Mouse (Mus musculus) heart, adult 9 months (tissue): ENCODE measurements at regions not wholly inside any gene's neighbourhood (a gene's known extent, or its start where the extent isn't known, plus 50 kb on each side); places are given as distances from the start of the nearest gene placed in this dataset.
"Not testable (repeated sequence)": the region's sequence is repeated elsewhere in the genome, so short reads cannot be mapped to it uniquely, and the experiment has no call there.

Experiments
- DNase-seq, 2 experiments: peaks; one replicate each; pipeline ENCODE4 v3.0.0; 2022; ENCODE audit warnings: low spot score in 2 of 2

DNA sequence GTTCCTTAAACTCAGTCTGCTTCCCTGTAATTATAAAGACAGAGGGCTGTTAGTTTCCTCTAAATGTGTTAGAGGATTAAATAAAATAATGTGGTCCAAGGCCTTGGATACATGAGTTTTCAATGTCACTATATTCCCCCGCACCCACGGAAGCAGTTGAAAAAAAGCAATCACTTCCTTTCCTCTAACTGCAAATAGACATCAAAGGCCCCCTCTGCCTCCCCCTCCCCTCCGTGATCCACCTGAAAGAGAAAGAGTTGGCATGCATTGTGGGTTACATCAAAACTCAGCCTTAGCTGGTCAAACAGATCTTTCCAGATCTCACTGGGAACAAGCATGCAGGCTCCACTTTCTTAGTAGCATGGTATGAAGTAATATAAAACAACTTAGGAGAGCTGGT, 479.2 kb downstream of the Tns1 start:
- peak; percentile 13 to 36 for DNase-seq

DNA sequence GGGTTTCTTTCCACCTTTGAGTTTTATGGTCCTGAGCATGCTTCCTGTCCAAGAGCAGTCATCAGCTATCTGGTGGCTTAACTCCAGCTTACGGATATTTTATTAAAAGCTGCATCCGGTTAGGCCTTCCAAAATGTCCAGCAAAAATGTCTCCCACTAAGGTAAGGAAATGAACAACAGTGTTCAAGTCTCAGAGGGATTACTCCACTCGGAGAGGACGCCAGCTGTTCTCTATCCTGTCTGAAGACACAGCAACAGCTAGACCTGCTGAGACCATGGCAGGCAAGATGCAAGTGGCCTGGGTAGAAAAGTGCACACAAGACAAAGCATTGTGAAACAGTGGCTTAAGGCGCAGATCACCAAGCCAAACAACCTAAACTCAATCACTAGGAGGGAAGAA, 479.9 kb downstream of the Tns1 start:
- peak; percentile 59 to 83 for DNase-seq

DNA sequence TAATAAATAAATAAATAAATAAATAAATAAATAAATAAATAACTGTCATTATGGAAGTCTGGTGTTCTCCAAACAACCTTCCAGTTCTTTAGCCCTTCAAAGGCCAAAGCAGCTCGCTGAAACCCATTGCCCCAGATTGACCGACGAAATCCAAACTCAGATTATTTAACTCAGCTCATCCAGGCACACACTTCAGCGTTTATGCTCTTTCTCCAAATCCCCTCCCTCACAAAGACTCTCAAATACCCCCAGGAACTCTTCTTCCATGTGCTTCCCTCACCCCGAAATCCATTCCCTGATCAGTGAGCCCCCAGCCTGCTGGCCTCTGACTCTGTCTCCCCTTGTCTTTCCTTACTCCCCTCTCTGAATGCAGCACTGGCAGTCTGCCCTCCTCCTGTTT, 480.8 kb downstream of the Tns1 start:
- no peak for DNase-seq

GRCm38 (mm10) chr1:73642691-73643109, 481.5 kb downstream of the Tns1 start:
- DNase-seq, result no peak

DNA sequence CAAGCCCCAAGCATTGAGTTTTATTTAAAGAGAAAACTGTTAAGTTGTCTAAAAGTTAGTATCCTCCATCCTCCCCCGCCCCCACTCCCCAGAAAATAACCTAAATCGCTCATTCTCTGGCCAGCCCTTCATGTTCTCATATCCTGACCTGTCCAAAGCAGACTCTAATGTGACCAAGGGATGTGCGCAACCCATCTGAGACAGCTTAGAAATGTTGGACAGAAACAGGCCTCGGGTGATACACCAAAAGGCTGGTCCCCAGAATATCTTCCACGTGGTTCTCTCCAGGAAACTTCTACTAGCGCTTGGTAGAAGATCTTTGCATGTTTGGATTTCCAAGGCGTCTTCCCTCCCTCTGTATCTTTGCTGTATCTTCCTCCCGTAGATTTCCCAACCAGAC, 482.8 kb downstream of the Tns1 start:
- DNase-seq, result no peak

DNA sequence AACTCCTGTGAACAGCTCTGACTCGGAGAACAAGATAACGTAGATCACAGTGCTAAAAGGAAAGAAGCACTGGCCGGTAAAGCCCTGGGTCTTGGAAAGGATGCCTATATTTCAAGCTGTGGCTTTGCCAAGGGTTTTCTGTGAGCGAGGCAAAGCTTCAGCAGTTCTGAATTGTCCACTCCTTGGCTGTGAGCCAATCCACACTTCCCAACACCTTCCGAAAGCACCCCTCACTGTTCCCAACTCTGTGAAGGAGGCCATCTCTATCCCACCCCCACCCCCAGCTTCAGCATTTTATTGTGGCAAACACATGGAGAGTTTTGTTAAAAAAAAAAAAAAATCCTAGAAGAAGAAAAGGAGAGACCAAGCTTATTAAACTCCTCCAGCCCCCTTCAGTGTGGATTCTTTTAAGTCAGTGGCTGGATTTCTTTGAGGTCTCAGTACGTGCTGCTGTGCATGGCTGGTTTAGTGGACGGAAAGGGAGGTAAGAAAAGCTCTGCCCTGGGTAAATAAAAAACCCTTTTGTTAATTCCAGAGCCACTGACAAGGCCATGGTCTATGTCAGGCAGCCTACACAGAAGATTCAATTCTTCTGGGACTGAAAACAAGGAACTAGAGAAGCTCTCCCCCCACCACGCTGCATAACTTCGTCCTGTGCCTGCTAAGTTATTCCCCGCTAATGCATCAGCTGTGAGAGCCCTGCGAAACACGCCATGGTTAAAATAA, 483.4 kb downstream of the Tns1 start:
- no peak for DNase-seq

- no peak for DNase-seq
These were observed 488.5 kb downstream of the Tns1 start for GRCm38 (mm10) chr1:73635709-73636108.

DNA sequence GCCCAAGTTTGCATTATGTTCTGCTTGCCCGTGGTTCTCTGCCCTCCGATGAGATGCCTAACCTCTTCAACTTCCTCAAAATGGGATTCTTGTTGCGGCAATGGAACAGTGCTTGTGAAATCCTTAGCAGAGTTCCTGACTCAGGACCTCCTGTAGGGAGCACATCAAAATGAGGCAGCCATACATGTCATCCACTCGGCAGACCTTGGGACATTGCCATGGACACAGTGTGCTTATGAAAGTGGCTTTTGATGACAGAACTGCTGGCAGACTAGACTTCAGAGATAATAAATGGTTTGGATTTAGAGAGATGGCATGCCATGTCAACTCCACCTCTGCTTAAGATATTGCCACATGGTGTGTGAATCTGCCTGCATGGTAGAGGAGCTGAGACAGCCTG, 489.4 kb downstream of the Tns1 start:
- no peak for DNase-seq

DNA sequence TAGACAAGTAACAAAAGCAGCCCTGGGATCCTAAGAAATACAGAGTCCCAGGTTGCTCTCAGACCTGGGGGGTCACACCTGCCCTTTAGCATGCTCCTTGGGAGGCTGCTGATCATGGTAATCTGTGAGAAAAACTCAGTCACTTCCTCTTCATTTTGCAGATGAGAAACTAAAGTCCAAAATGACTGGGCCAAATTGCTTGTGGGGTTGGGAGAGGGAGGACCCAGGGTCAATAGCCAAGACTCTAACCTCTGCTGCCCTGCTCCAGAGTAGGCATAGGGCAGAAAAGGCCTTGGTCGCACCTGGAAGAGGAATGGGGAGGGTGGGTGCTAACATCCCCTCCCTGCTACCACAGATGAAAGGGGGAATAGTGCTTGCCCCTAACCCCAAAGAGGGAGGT, 491.2 kb downstream of the Tns1 start:
- DNase-seq, result no peak

- no peak for DNase-seq
These were observed 493.9 kb downstream of the Tns1 start for GRCm38 (mm10) chr1:73630363-73630762.

DNA sequence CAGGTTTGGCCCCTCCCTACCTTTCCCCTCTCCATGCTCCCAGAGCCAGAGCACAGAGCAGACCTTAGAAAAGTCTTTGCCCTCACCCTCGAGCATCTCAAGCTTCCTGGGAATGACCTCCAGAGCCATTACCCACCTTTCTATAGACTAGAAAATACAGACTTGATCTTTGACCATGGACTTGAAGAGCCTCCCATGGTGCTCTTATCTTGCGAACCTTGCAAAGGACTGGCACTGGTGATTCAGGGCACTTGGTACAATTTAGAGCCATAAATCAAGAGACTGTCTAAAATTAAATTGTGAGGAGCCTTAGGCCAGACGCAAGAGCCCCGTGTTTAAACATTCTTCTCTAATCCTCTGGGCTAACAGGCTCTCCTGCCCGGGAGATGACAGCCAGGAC, 498.9 kb downstream of the Tns1 start:
- DNase-seq, result no peak

GRCm38 (mm10) chr1:73621121-73621520, 503.1 kb downstream of the Tns1 start:
- not testable (repeated sequence) for DNase-seq

- peak; percentile 6 to 25 for DNase-seq
These were observed 505.6 kb downstream of the Tns1 start for GRCm38 (mm10) chr1:73618551-73619170.

DNA sequence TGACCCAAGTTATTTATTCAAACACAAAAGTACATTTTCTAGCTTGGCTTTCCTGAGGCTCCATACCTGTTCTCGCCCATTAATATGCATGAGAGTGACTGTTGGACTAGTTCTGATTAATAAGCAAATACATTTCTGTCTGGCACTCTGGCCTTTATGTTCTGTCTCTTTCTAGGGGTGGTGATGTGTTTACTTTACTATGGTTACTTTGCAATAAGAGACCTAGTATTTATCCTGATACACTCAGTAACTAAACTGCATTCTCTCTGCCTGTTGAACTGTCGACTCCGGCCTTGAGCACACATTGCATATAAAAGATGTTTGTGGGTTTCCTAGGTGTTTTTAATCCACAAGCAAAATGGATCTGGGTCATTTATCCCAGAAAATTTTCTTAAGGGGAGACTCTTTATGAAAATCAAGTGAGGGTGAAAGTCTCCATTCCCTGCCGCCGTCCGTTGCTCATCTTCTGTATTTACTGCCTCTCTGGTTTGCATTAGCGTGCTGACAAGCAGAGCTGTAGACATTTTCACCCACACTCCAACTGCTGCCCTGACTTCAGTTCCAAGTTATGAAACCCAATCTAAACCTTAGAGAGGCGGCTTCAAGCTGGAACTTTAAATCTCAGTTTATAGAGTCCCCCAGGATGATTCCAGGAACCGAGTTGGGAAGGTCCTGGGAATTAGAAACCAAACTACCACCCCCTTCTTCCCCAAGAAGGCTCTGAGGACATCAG, 530.4 kb downstream of the Tns1 start:
- DNase-seq, result no peak

- DNase-seq, result no peak
These were observed 532.7 kb downstream of the Tns1 start for GRCm38 (mm10) chr1:73591342-73592099.

- no peak for DNase-seq
These were observed 544.6 kb downstream of the Tns1 start for GRCm38 (mm10) chr1:73579680-73580079.

- DNase-seq, result no peak
These were observed 547.2 kb downstream of the Tns1 start for GRCm38 (mm10) chr1:73577019-73577418.

DNA sequence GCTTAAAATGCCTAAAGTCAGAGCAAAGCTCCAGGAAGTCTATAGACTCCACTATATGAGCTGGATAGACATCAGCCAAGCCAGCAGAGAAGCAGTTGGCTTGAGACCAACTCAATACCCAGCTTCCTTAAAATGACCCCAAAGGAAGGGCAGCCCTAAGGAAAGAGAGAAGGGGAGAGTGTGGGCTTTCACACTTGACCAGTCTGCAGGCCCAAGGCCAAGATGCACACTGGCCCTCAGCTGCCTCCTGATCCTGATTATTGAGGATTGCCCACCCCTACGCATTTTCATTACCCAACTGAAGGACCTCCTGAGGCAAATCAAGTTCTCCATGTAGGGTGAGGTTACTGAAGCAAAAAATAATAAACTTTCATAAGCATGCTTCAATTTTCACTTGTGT, 548.6 kb downstream of the Tns1 start:
- no peak for DNase-seq

DNA sequence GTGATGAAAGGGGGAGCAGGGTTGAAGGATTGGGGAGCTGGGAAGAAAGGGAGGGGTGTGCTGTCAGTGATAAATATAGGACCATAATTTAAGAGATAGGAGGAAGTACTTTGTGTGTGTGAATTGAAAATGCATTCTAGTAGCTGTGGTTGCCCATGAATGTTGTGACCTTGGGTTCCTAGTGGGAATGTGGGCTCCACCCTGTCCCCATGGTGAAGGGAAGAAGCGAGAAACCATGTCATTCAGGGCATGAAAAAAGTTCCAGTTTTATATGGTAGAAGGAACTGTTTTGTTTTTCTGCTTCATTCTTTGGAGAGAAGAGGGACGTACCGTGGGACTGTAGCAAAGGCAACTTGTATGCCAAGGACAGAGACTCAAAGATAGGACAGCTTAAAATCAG, 553.3 kb downstream of the Tns1 start:
- no peak for DNase-seq

DNA sequence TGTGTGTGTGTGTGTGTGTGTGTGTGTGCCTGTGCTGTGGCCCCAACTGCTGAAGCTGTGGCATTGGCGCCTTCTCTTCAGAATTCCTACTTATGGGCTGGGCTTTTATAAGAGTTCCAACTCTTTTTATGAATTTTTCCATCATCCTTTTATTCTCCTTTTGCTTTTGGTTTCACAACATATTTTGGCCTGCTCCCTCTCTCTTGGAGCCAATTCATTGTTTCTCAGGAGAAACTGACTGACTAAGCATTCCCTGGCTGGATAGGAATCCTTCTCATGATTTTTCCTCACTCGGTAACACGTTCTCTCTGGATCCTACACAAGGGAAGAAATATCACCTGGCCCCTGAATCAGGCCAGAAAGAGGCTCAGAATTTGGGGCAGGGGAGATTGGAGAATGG, 551.1 kb upstream of the Tnp1 start:
- peak; percentile 10 to 42 for DNase-seq

DNA sequence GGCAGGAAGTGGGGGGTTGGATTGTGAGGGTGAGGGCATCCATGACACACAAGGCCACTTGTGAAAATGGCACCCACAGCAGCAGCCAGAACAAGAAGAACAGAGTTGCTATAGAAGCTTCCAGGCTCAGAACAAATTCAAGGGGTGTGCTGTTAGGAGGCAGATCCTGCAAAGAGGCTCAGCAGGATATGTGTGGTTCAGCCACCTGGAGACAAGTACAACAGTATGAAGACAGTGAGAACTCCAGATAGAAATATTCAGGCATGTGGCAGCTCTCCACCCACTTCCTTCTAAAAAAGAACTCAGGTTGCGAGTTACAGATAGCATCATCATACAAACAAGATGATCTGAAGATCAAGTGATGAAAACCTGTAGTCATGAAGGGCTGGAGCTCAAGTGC, 544.9 kb upstream of the Tnp1 start:
- no peak for DNase-seq

- DNase-seq, result no peak
These were observed 532.2 kb upstream of the Tnp1 start for GRCm38 (mm10) chr1:73547877-73548276.
